Mouse (Mus musculus): Measurements from ENCODE around the gene Btla.

The Btla gene

GRCm38 (mm10) chr16:45261321-45261720 is 37.2 kb downstream of the Btla start:
- DNase-seq: no peak

GRCm38 (mm10) chr16:45262051-45262450 is 37.9 kb downstream of the Btla start:
- DNase-seq: no peak

DNA sequence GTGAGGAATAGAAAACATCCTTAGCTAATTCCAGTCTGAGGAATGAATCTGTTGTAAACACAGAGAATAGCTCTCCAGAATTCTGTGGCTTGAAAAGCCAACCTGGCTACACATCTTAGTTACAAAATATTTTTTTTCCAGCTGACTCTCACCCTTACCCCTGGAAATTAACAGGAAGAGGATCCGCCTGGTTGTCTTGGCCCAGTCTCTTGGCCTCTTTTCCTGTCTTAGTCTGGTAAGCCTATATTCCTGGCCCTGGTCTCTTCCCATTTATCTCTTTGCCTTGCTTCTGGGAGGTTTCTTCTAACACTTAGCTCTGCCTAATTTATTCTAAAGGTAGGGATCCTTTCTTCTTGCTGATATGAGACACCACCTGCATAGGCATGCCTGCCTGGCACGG is 45.8 kb downstream of the Btla start:
- DNase-seq: no peak

GRCm38 (mm10) chr16:45283093-45283492 is 59.0 kb downstream of the Btla start:
- DNase-seq: no peak

GRCm38 (mm10) chr16:45297806-45298205 is 73.7 kb downstream of the Btla start:
- no peak for DNase-seq
